Mouse (Mus musculus): ENCODE results near the gene Rhox3e. TPM values are rescaled to one million over a fixed set of nuclear protein-coding genes. Genes with fewer than 3 reads are reported as not detected.
"Not testable (repeated sequence)": the region's sequence is repeated elsewhere in the genome, so short reads cannot be mapped to it uniquely, and the experiment has no call there.

Rhox3e gene
- polyA plus RNA-seq (2015; fragmentation: Nextera tagmentation; extraction: Ambion mirVana) = not detected in 2 replicates

DNA sequence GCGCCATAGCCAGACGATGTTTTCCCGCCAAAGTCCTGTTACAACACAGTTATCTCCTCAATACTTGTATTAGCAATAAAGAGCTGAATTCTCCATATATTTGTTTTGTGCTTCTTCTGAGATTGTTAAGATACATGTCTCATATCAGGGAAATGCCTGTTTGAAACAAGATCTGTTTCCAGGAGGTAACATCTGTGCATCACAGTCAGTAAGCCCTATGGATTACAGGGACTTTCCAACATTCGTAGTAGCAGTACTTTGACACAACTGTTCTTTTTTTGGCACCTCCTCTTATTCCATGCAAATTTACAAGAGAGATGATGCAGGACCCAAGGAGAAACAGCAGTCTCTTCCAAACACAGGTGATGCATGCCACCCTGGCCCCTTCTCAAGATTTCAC, at the start of gene Rhox3e:
Rhox3e (plus strand) TSS at position 301 of the 400 bp plus-strand sequence.
- not testable (repeated sequence) for ATAC-seq; H3K36me3 ChIP-seq (ENCODE audit: control insufficient read depth, insufficient read depth)
- no CpG with 5 or more reads among the region's 4 CpGs for WGBS

DNA sequence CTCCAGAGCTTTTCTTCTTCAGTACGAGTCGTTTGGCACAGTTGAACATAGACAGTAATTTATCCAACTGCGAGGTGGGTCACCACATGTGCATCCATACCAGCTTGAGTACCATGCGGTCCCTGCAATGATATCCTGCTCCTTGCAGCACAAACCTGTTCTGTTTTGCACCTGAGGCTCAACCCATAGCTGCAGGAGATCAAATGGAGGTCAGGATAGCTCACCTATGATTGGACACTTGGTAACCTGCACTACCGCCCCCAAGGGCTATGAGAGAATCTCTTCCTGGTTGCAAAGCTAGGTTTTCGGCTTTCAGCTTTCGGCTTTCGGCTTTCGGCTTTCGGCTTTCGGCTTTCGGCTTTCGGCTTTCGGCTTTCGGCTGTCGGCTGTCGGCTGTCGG, 27.8 kb upstream of the Rhox3e start, which contains the start of gene Rhox4d:
Rhox4d (plus strand) TSS at position 301 of the 400 bp plus-strand sequence.
- H3K27me3 ChIP-seq (replicated peaks; ENCODE audit: control insufficient read depth, insufficient read depth, low read length); ATAC-seq; H3K9ac ChIP-seq (ENCODE audit: low read depth, low read length); H3K9me3 ChIP-seq (ENCODE audit: control insufficient read depth); H3K36me3 ChIP-seq (ENCODE audit: control insufficient read depth, insufficient read depth); H3K4me1 ChIP-seq (replicated peaks; ENCODE audit: control insufficient read depth, insufficient read depth, low read length); H3K4me3 ChIP-seq (ENCODE audit: low read depth, low read length); H3K27ac ChIP-seq (ENCODE audit: low read depth, low read length); H3K4me2 ChIP-seq (replicated peaks; ENCODE audit: low read depth): not testable (repeated sequence)
- 93% methylated on average over 16 of the region's 18 CpGs for WGBS

More for the DNA sequence above, at the start of gene Rhox3e:
- not testable (repeated sequence) for H3K27ac ChIP-seq (ENCODE audit: low read depth, low read length); H3K9ac ChIP-seq (ENCODE audit: low read depth, low read length); H3K9me3 ChIP-seq (ENCODE audit: control insufficient read depth); H3K4me1 ChIP-seq (replicated peaks; ENCODE audit: control insufficient read depth, insufficient read depth, low read length); H3K27me3 ChIP-seq (replicated peaks; ENCODE audit: control insufficient read depth, insufficient read depth, low read length); H3K4me2 ChIP-seq (replicated peaks; ENCODE audit: low read depth); H3K4me3 ChIP-seq (ENCODE audit: low read depth, low read length)

DNA sequence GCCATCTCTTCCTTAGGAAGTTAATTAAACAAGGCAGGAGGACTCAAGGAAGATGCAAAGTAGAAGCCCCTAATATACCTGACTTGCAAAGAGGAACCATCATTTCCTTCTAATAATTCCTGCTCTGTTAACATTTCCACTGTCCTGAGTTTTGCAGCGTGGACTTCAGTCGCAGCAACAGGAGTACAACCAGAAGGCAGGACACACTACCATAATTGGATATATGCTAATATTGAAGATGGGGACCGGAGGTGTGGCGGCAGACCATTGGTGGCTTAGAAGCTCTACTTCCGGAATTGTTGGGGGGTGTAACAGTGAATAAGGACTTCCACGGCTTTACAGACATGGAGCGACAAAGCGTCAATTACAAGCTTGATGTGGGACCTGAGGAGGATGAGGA, 11.7 kb upstream of the Rhox3e start, which contains the start of gene Rhox2e:
Rhox2e (plus strand) TSS at position 301 of the 400 bp plus-strand sequence.
- H3K4me2 ChIP-seq (replicated peaks; ENCODE audit: low read depth); H3K27ac ChIP-seq (ENCODE audit: low read depth, low read length); H3K36me3 ChIP-seq (ENCODE audit: control insufficient read depth, insufficient read depth); H3K4me1 ChIP-seq (replicated peaks; ENCODE audit: control insufficient read depth, insufficient read depth, low read length); ATAC-seq; H3K9me3 ChIP-seq (ENCODE audit: control insufficient read depth); H3K9ac ChIP-seq (ENCODE audit: low read depth, low read length); H3K4me3 ChIP-seq (ENCODE audit: low read depth, low read length); H3K27me3 ChIP-seq (replicated peaks; ENCODE audit: control insufficient read depth, insufficient read depth, low read length): not testable (repeated sequence)
- 93% methylated on average over 2 of the region's 8 CpGs for WGBS

DNA sequence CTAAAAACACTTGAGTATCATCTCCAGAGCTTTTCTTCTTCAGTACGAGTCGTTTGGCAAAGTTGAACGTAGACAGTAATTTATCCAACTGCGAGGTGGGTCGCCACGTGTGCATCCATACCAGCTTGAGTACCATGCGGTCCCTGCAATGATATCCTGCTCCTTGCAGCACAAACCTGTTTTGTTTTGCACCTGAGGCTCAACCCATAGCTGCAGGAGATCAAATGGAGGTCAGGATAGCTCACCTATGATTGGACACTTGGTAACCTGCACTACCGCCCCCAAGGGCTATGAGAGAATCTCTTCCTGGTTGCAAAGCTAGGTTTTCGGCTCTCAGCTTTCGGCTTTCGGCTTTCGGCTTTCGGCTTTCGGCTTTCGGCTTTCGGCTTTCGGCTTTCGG, 15.3 kb downstream of the Rhox3e start, which contains the start of gene Rhox4e:
Rhox4e (plus strand) TSS at position 301 of the 400 bp plus-strand sequence.
- not testable (repeated sequence) for H3K36me3 ChIP-seq (ENCODE audit: control insufficient read depth, insufficient read depth); H3K9me3 ChIP-seq (ENCODE audit: control insufficient read depth); H3K9ac ChIP-seq (ENCODE audit: low read depth, low read length); H3K4me1 ChIP-seq (replicated peaks; ENCODE audit: control insufficient read depth, insufficient read depth, low read length); H3K27me3 ChIP-seq (replicated peaks; ENCODE audit: control insufficient read depth, insufficient read depth, low read length); H3K27ac ChIP-seq (ENCODE audit: low read depth, low read length); H3K4me2 ChIP-seq (replicated peaks; ENCODE audit: low read depth); H3K4me3 ChIP-seq (ENCODE audit: low read depth, low read length); ATAC-seq
- 90% methylated on average over 10 of the region's 18 CpGs for WGBS

DNA sequence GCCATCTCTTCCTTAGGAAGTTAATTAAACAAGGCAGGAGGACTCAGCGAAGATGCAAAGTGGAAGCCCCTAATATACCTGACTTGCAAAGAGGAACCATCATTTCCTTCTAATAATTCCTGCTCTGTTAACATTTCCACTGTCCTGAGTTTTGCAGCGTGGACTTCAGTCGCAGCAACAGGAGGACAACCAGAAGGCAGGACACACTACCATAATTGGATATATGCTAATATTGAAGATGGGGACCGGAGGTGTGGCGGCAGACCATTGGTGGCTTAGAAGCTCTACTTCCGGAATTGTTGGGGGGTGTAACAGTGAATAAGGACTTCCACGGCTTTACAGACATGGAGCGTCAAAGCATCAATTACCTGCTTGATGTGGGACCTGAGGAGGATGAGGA, 29.3 kb downstream of the Rhox3e start, which contains the start of gene Rhox2f:
Rhox2f (plus strand) TSS at position 301 of the 400 bp plus-strand sequence.
- not testable (repeated sequence) for H3K27me3 ChIP-seq (replicated peaks; ENCODE audit: control insufficient read depth, insufficient read depth, low read length); H3K36me3 ChIP-seq (ENCODE audit: control insufficient read depth, insufficient read depth); H3K9me3 ChIP-seq (ENCODE audit: control insufficient read depth); H3K4me2 ChIP-seq (replicated peaks; ENCODE audit: low read depth); H3K4me3 ChIP-seq (ENCODE audit: low read depth, low read length); H3K27ac ChIP-seq (ENCODE audit: low read depth, low read length); H3K4me1 ChIP-seq (replicated peaks; ENCODE audit: control insufficient read depth, insufficient read depth, low read length); ATAC-seq; H3K9ac ChIP-seq (ENCODE audit: low read depth, low read length)
- 92% methylated on average over 5 of the region's 8 CpGs for WGBS

DNA sequence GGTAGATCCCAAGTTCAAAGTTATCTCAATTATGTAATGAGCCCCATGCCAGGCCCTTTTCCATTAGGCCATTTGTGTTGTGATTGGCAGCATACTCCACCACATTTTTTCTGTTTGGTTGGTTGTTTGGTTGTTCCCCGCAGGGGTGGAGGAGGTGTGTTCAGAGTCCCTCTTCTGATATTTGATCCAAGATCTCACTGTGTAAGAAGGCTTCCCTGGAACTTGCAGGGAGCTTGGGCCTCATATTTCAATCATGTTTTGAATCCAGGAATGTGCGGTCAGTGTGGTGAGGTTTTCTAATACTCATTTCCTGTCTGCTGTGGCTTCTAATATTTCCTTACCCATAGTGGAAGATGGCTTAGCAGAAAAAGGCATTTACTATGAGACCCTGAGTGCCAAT, 30.8 kb downstream of the Rhox3e start:
- not testable (repeated sequence) for H3K9me3 ChIP-seq (ENCODE audit: control insufficient read depth); H3K9ac ChIP-seq (ENCODE audit: low read depth, low read length); H3K36me3 ChIP-seq (ENCODE audit: control insufficient read depth, insufficient read depth); H3K27me3 ChIP-seq (replicated peaks; ENCODE audit: control insufficient read depth, insufficient read depth, low read length); ATAC-seq; H3K27ac ChIP-seq (ENCODE audit: low read depth, low read length); H3K4me3 ChIP-seq (ENCODE audit: low read depth, low read length); H3K4me1 ChIP-seq (replicated peaks; ENCODE audit: control insufficient read depth, insufficient read depth, low read length); H3K4me2 ChIP-seq (replicated peaks; ENCODE audit: low read depth)
- 65% methylated on average over 2 of the region's 2 CpGs for WGBS

DNA sequence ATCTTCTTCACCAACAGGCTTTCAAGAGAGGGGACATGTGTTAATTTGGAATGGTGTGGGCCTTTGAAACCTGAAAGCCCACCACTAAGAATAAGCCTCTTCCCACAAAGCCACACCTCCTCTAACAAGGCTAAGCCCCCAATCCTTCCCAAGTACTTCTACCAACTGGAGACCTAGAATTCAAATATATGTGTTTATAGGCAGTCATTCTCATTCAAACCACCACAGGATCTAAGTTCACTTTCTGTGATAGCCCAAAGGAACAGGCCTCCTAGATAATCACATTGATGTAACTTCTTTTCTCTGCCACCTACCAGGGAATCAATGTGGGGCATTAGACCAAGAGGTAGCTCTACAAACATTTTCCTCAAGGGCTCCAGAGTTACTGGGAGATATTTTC, 38.9 kb downstream of the Rhox3e start, which contains the start of gene Rhox3f:
Rhox3f (plus strand) TSS at position 301 of the 400 bp plus-strand sequence.
- H3K36me3 ChIP-seq (ENCODE audit: control insufficient read depth, insufficient read depth); H3K4me3 ChIP-seq (ENCODE audit: low read depth, low read length); H3K4me1 ChIP-seq (replicated peaks; ENCODE audit: control insufficient read depth, insufficient read depth, low read length); H3K27ac ChIP-seq (ENCODE audit: low read depth, low read length); H3K9me3 ChIP-seq (ENCODE audit: control insufficient read depth); H3K4me2 ChIP-seq (replicated peaks; ENCODE audit: low read depth); H3K27me3 ChIP-seq (replicated peaks; ENCODE audit: control insufficient read depth, insufficient read depth, low read length); ATAC-seq; H3K9ac ChIP-seq (ENCODE audit: low read depth, low read length): not testable (repeated sequence)

Other genes starting within 250 kb of the Rhox3e start
- gene Rhox3a2, start 162.0 kb upstream of the Rhox3e start, polyA plus RNA-seq (2015; fragmentation: Nextera tagmentation; extraction: Ambion mirVana) = not detected in 2 replicates
- not detected in 2 replicates for gene Rhox4a2, start 151.2 kb upstream of the Rhox3e start, polyA plus RNA-seq (2015; fragmentation: Nextera tagmentation; extraction: Ambion mirVana)
- gene Rhox2b, start 130.0 kb upstream of the Rhox3e start, polyA plus RNA-seq (2015; fragmentation: Nextera tagmentation; extraction: Ambion mirVana) = not detected in 2 replicates
- gene Rhox4b, start 109.5 kb upstream of the Rhox3e start, polyA plus RNA-seq (2015; fragmentation: Nextera tagmentation; extraction: Ambion mirVana) = not detected in 2 replicates
- not detected in 2 replicates for gene Rhox2c, start 88.3 kb upstream of the Rhox3e start, polyA plus RNA-seq (2015; fragmentation: Nextera tagmentation; extraction: Ambion mirVana)
- gene Rhox3c, start 83.4 kb upstream of the Rhox3e start, polyA plus RNA-seq (2015; fragmentation: Nextera tagmentation; extraction: Ambion mirVana) = not detected in 2 replicates
- not detected in 2 replicates for gene Rhox4c, start 61.7 kb upstream of the Rhox3e start, polyA plus RNA-seq (2015; fragmentation: Nextera tagmentation; extraction: Ambion mirVana)
- gene Rhox2d, start 48.6 kb upstream of the Rhox3e start, polyA plus RNA-seq (2015; fragmentation: Nextera tagmentation; extraction: Ambion mirVana) = not detected in 2 replicates
- gene Rhox4d, start 27.7 kb upstream of the Rhox3e start, polyA plus RNA-seq (2015; fragmentation: Nextera tagmentation; extraction: Ambion mirVana) = not detected in 2 replicates
- not detected in 2 replicates for gene Rhox2e, start 11.6 kb upstream of the Rhox3e start, polyA plus RNA-seq (2015; fragmentation: Nextera tagmentation; extraction: Ambion mirVana)
- not detected in 2 replicates for gene Rhox4e, start 15.4 kb downstream of the Rhox3e start, polyA plus RNA-seq (2015; fragmentation: Nextera tagmentation; extraction: Ambion mirVana)
- not detected in 2 replicates for gene Rhox2f, start 29.4 kb downstream of the Rhox3e start, polyA plus RNA-seq (2015; fragmentation: Nextera tagmentation; extraction: Ambion mirVana)
- not detected in 2 replicates for gene Rhox3f, start 39.0 kb downstream of the Rhox3e start, polyA plus RNA-seq (2015; fragmentation: Nextera tagmentation; extraction: Ambion mirVana)
- not detected in 2 replicates for gene Rhox4f, start 65.7 kb downstream of the Rhox3e start, polyA plus RNA-seq (2015; fragmentation: Nextera tagmentation; extraction: Ambion mirVana)
- gene Rhox3g, start 86.6 kb downstream of the Rhox3e start, polyA plus RNA-seq (2015; fragmentation: Nextera tagmentation; extraction: Ambion mirVana) = not detected in 2 replicates
- not detected in 2 replicates for gene Rhox2g, start 101.5 kb downstream of the Rhox3e start, polyA plus RNA-seq (2015; fragmentation: Nextera tagmentation; extraction: Ambion mirVana)
- gene Rhox4g, start 109.3 kb downstream of the Rhox3e start, polyA plus RNA-seq (2015; fragmentation: Nextera tagmentation; extraction: Ambion mirVana) = not detected in 2 replicates
- gene Rhox3h, start 126.7 kb downstream of the Rhox3e start, polyA plus RNA-seq (2015; fragmentation: Nextera tagmentation; extraction: Ambion mirVana) = not detected in 2 replicates
- not detected in 2 replicates for gene Rhox2h, start 131.3 kb downstream of the Rhox3e start, polyA plus RNA-seq (2015; fragmentation: Nextera tagmentation; extraction: Ambion mirVana)